Mouse (Mus musculus) midbrain, postnatal 0 days (tissue): ENCODE data around the gene Dkc1. TPM values are rescaled to one million over a fixed set of nuclear protein-coding genes. Genes with fewer than 3 reads are reported as not detected.
A peak's percentile ranks its signal among the peaks of the same experiment; 100 is the strongest.

Experiments
- ATAC-seq: fragments of 200-750 bp; cut with Nextera tagmentation; 2 replicates; pipeline ENCODE4 v1.8.0; 2017; ENCODE audit warnings: moderate number of reproducible peaks, mild to moderate bottlenecking, moderate TSS enrichment, moderate library complexity; ENCODE audit not compliant: low FRiP score
- DNase-seq: peaks from one replicate; pipeline ENCODE4 v3.0.0-alpha.2; 2015; ENCODE audit warnings: low spot score
- H3K27ac ChIP-seq: fragments of 300-500 bp; sonication (generic); 2 replicates; pipeline ENCODE4 v1.5.1; 2014; ENCODE audit warnings: low read depth, mild to moderate bottlenecking, low read length, mixed read lengths
- H3K27me3 ChIP-seq: fragments of 300-500 bp; sonication (generic); 2 replicates; pipeline ENCODE4 v1.6.1; 2014; ENCODE audit warnings: low read length, control low read depth, mixed read lengths; ENCODE audit not compliant: insufficient read depth
- H3K36me3 ChIP-seq: fragments of 300-500 bp; sonication (generic); 2 replicates; pipeline ENCODE4 v1.6.1; 2014; ENCODE audit warnings: low read length, control low read depth, mixed read lengths; ENCODE audit not compliant: insufficient read depth
- H3K4me1 ChIP-seq: fragments of 300-500 bp; sonication (generic); 2 replicates; pipeline ENCODE4 v1.6.1; 2014; ENCODE audit warnings: mild to moderate bottlenecking, control low read depth, antibody characterized with exemption, low read length, mixed read lengths; ENCODE audit not compliant: insufficient read depth
- H3K4me2 ChIP-seq: fragments of 300-500 bp; sonication (generic); 2 replicates; pipeline ENCODE4 v1.6.1; 2014; ENCODE audit warnings: low read depth, mild to moderate bottlenecking, low read length, mixed read lengths; ENCODE audit not compliant: poor library complexity, severe bottlenecking
- H3K4me3 ChIP-seq: fragments of 300-500 bp; sonication (generic); 2 replicates; pipeline ENCODE4 v1.5.1; 2014; ENCODE audit warnings: low read depth, mild to moderate bottlenecking, low read length, moderate library complexity
- H3K9ac ChIP-seq: fragments of 300-500 bp; sonication (generic); replicated peaks from 2 replicates; pipeline ENCODE4 v1.6.1; 2014; ENCODE audit warnings: mild to moderate bottlenecking, low read length, moderate library complexity, mixed read lengths; ENCODE audit not compliant: poor library complexity, severe bottlenecking
- H3K9me3 ChIP-seq: fragments of 300-500 bp; sonication (generic); 2 replicates; pipeline ENCODE4 v1.6.1; 2016; ENCODE audit warnings: low read length, control low read depth
- CTCF ChIP-seq: IDR thresholded peaks from 2 replicates; pipeline ENCODE4 v1.5.1; 2016; ENCODE audit warnings: antibody characterized with exemption, mild to moderate bottlenecking
- WGBS: fragments of 180-500 bp; shearing (Covaris S2); extraction: QIAGEN DNeasy Blood & Tissue Kit; methylation state at CpG from one replicate; pipeline ENCODE4 v1.1.7; 2014; 5-methylcytosine and 5-hydroxymethylcytosine counted together
- polyA plus RNA-seq: library from polyadenylated mRNA; unstranded; fragments of >200 nt; fragmentation: Nextera tagmentation; extraction: Ambion mirVana; gene quantifications from 2 replicates; pipeline ENCODE4 v1.2.1, GENCODE M21; 2015
- total RNA-seq: library from RNA; depleted of rRNA; stranded (reverse); fragments of >200 nt; gene quantifications from 2 replicates; pipeline ENCODE4 v1.2.3, GENCODE M21; 2014; rRNA removed

The Dkc1 gene
- total RNA-seq, result 14.4 and 24.4 TPM in 2 replicates
- polyA plus RNA-seq, result 41.7 and 47.6 TPM in 2 replicates

GRCm38 (mm10) chrX:75095369-75096162 lies at the start of gene Dkc1:
Gene Dkc1, plus strand, starts transcription at chrX:75095854.
- Histone ChIP-seq H3K9ac (peak within 1 kb of the TSS; percentile 46; the same call in 1 of the 2 replicates), H3K27ac (peak within 1 kb of the TSS; percentile 63), H3K27me3 (no peaks in the 10 kb centered on the region), H3K36me3 (no peaks in the 10 kb centered on the region), H3K4me2 (peak within 1 kb of the TSS; percentile 54), H3K4me3 (peak within 1 kb of the TSS; percentile 53), H3K9me3 (no peaks in the 10 kb centered on the region), H3K4me1 (no peaks in the 10 kb centered on the region)
- TF ChIP-seq CTCF, result peak; percentile 20
- WGBS, result 23% methylated on average over 24 of the region's 29 CpGs
- peak; percentile 94 for DNase-seq
- peak; percentile 99 for ATAC-seq

GRCm38 (mm10) chrX:75045931-75046330 lies 49.7 kb upstream of the Dkc1 start:
- no peak overlapping the region for H3K4me2 ChIP-seq
- 92% methylated on average over 1 of the region's 1 CpGs for WGBS
- no peaks in the 10 kb centered on the region for H3K27me3 ChIP-seq
- H3K9me3 ChIP-seq, result no peaks in the 10 kb centered on the region
- DNase-seq (no peak), ATAC-seq (no peak)
- H3K4me1 ChIP-seq, result no peaks in the 10 kb centered on the region
- no peak for TF ChIP-seq CTCF
- no peak overlapping the region for H3K27ac ChIP-seq
- no peak overlapping the region for H3K4me3 ChIP-seq
- H3K36me3 ChIP-seq, result no peaks in the 10 kb centered on the region
- no peak overlapping the region for H3K9ac ChIP-seq

- H3K9me3 ChIP-seq, result no peaks in the 10 kb centered on the region
- H3K4me3 ChIP-seq, result no peak overlapping the region
- no peak overlapping the region for H3K4me2 ChIP-seq
- DNase-seq (peak; percentile 28), ATAC-seq (no peak)
- H3K36me3 ChIP-seq, result no peaks in the 10 kb centered on the region
- TF ChIP-seq CTCF, result no peak
- H3K27me3 ChIP-seq, result no peaks in the 10 kb centered on the region
- no peaks in the 10 kb centered on the region for H3K4me1 ChIP-seq
- no peak overlapping the region for H3K27ac ChIP-seq
- H3K9ac ChIP-seq, result no peak overlapping the region
- 60% methylated on average over 3 of the region's 3 CpGs for WGBS
Observed at GRCm38 (mm10) chrX:75046921-75047635, 48.6 kb upstream of the Dkc1 start.

- 89% methylated on average over 2 of the region's 2 CpGs for WGBS
- no peak for ATAC-seq
- no peaks in the 10 kb centered on the region for H3K36me3 ChIP-seq
- no peak overlapping the region for H3K9ac ChIP-seq
- no peaks in the 10 kb centered on the region for H3K9me3 ChIP-seq
- no peak overlapping the region for H3K4me3 ChIP-seq
- no peaks in the 10 kb centered on the region for H3K4me1 ChIP-seq
- no peaks in the 10 kb centered on the region for H3K27me3 ChIP-seq
- no peak for DNase-seq
- no peak overlapping the region for H3K4me2 ChIP-seq
- TF ChIP-seq CTCF, result no peak
- H3K27ac ChIP-seq, result no peak overlapping the region
Observed at GRCm38 (mm10) chrX:75056120-75056775, 39.4 kb upstream of the Dkc1 start.

GRCm38 (mm10) chrX:75082351-75082750 lies 13.3 kb upstream of the Dkc1 start:
- peak; percentile 8; the same call in 1 of the 2 replicates for TF ChIP-seq CTCF
- ATAC-seq, result no peak
- 54% methylated on average over 2 of the region's 2 CpGs for WGBS

More at GRCm38 (mm10) chrX:75082351-75082750, 13.3 kb upstream of the Dkc1 start:
- Histone ChIP-seq H3K36me3 (no peaks in the 10 kb centered on the region), H3K4me3 (no peak overlapping the region), H3K4me2 (no peak overlapping the region), H3K4me1 (no peaks in the 10 kb centered on the region), H3K27me3 (no peaks in the 10 kb centered on the region), H3K27ac (no peak overlapping the region), H3K9ac (no peak overlapping the region), H3K9me3 (no peaks in the 10 kb centered on the region)
- no peak for DNase-seq
